Mouse (Mus musculus) ES-Bruce4 (cell line): Measurements from ENCODE around the gene Dram1. TPM values are rescaled to one million over a fixed set of nuclear protein-coding genes. Genes with fewer than 3 reads are reported as not detected.

Source experiments
- H3K27ac ChIP-seq: 2 replicates; pipeline ENCODE4 v1.5.1; 2012; ENCODE audit warnings: low read length, inconsistent platforms; ENCODE audit not compliant: insufficient read depth
- H3K27me3 ChIP-seq: 2 replicates; pipeline ENCODE4 v1.6.1; 2012; ENCODE audit warnings: mild to moderate bottlenecking, low read length, inconsistent platforms; ENCODE audit not compliant: control insufficient read depth, poor library complexity, insufficient read depth, severe bottlenecking
- H3K36me3 ChIP-seq: 2 replicates; pipeline ENCODE4 v1.6.1; 2012; ENCODE audit warnings: inconsistent platforms, mild to moderate bottlenecking, low read length, moderate library complexity; ENCODE audit not compliant: control insufficient read depth, poor library complexity, insufficient read depth, severe bottlenecking
- H3K4me1 ChIP-seq: one replicate; pipeline ENCODE4 v1.8.1; 2011; ENCODE audit warnings: low read length; ENCODE audit not compliant: control insufficient read depth, insufficient read depth
- H3K4me3 ChIP-seq: 2 replicates; pipeline ENCODE4 v1.5.1; 2011; ENCODE audit warnings: low read depth, mild to moderate bottlenecking, low read length
- H3K9ac ChIP-seq: 2 replicates; pipeline ENCODE4 v1.6.1; 2012; ENCODE audit warnings: low read depth, mild to moderate bottlenecking, inconsistent platforms; ENCODE audit not compliant: poor library complexity, severe bottlenecking
- H3K9me3 ChIP-seq: replicated peaks from 2 replicates; pipeline ENCODE4 v1.6.1; 2012; ENCODE audit warnings: mild to moderate bottlenecking, low read length, inconsistent platforms; ENCODE audit not compliant: control insufficient read depth, poor library complexity, insufficient read depth, severe bottlenecking
- CTCF ChIP-seq: IDR thresholded peaks from one replicate; pipeline ENCODE4 v1.8.1; 2011; ENCODE audit warnings: low read depth, low read length
- EP300 ChIP-seq: IDR thresholded peaks from 2 replicates; pipeline ENCODE4 v1.6.1; 2011; ENCODE audit warnings: low read depth, low read length; ENCODE audit not compliant: insufficient read depth
- POLR2A ChIP-seq: IDR thresholded peaks from one replicate; pipeline ENCODE4 v1.8.1; 2011; ENCODE audit warnings: low read length; ENCODE audit not compliant: insufficient read depth
- polyA plus RNA-seq: library from polyadenylated mRNA; stranded (reverse); fragments of >200 nt; gene quantifications from 2 replicates; pipeline ENCODE4 v1.2.4, GENCODE M21; 2011; ENCODE audit warnings: low read depth; ENCODE audit not compliant: missing spikeins, insufficient read depth, insufficient read length

Dram1 gene
- polyA plus RNA-seq, 1 experiment, result 0.57 TPM

DNA sequence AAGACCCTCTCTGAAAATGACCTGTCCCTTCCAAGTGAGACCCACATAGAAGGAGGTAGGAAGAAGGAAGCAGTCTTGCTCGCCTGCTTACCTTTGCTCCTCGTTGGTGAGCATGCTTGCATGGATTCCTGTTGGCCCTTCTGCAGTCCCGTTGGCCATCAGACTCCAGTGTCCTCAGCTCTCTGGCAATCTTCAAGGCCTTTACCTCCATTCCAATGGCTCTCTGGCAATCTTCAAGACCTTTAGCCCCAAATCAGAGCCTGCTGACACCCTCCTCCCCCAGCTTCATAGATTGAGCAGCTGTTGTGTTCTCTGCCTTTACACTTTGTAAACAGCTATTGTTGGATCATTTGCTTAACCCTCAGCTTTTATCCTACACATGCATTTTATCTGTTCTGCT is 14.7 kb downstream of the Dram1 start:
- H3K9me3 ChIP-seq, result no peaks in the 10 kb centered on the region
- no peak for TF ChIP-seq CTCF
- TF ChIP-seq EP300, result no peak
- TF ChIP-seq POLR2A, result no peak
- no peak overlapping the region for H3K4me3 ChIP-seq
- no peaks in the 10 kb centered on the region for H3K4me1 ChIP-seq
- no peak overlapping the region for H3K27ac ChIP-seq
- H3K36me3 ChIP-seq, result no peaks in the 10 kb centered on the region
- no peak overlapping the region for H3K9ac ChIP-seq
- H3K27me3 ChIP-seq, result no peaks in the 10 kb centered on the region; the same call in 1 of the 2 replicates

DNA sequence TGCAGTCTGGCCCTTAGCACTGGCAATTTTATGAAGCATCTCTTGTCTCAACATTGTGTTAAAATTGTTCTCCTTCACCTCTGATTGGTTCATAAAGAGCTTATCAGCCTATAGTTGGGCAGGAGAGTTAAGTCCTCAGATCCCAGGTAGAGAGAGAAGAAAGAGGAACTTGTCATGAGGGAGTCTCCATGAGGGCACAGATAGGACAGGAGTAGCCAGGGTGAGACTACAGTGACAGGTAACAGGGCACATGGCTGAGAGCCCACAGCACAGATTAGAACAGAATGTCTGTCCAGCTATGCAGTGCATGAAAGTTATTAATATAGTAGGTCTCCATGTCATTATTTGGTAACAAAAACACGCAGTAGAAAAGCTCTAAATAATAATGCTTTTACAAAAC is 16.7 kb downstream of the Dram1 start:
- Histone ChIP-seq H3K36me3 (no peaks in the 10 kb centered on the region), H3K9ac (no peak overlapping the region), H3K27me3 (peaks cover 2% of the 10 kb centered on the region; the same call in 1 of the 2 replicates), H3K27ac (no peak overlapping the region), H3K9me3 (no peaks in the 10 kb centered on the region), H3K4me3 (no peak overlapping the region), H3K4me1 (no peaks in the 10 kb centered on the region)
- TF ChIP-seq CTCF (no peak), EP300 (no peak), POLR2A (no peak)

GRCm38 (mm10) chr10:88356983-88357559 is 21.8 kb downstream of the Dram1 start:
- Histone ChIP-seq H3K27me3 (0 out of 2 replicates have a peak, but pooled peaks cover 2% of the 10 kb centered on the region), H3K9ac (peak overlapping the region; percentile 6; the same call in 1 of the 2 replicates), H3K4me3 (peak overlapping the region; percentile 53), H3K4me1 (no peaks in the 10 kb centered on the region), H3K9me3 (no peaks in the 10 kb centered on the region), H3K36me3 (no peaks in the 10 kb centered on the region), H3K27ac (no peak overlapping the region)
- TF ChIP-seq CTCF (no peak), POLR2A (no peak), EP300 (no peak)

DNA sequence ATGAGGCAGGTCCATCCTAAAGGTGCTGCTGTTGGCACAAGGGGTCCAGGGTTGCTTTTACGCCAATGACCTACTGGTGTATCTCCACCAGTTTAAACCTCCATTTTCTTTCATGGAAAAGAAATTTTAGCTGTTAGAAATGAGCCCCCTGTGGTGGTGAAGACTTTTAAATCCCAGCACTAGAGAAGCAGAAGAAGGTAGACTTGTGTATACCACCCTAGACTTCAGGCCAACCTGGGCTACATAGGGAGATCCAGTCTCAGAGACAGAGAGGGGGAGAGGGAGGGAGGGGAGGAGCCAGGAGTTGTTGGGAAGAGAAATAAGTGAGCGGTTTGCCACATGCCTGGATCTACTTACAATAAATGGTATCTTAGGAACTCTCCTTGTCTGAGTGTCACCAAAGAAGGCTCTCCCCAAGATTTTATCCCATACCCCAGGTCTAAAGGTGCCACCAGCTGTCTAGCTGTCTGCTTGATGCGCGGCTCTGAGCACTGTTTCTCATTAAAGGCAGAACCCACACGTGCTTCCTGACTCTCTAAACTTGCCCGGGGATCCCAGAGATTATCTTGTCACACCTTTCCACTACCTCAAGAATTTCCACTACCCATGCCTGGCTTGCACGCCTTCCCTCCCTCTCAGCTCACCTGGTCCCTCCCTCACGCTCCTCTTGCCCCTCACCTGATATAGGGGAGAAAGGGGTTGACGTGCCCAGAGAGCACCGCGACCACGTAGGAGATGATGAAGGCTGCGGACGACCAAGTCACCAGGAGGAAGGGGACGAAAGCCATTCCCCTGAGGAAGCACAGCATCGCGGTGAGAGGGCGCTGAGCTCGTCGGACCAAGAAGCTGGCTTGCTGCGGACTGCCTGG is 22.5 kb downstream of the Dram1 start:
- peak overlapping the region; percentile 6; the same call in 1 of the 2 replicates for H3K9ac ChIP-seq
- no peaks in the 10 kb centered on the region for H3K36me3 ChIP-seq
- no peak for TF ChIP-seq EP300
- TF ChIP-seq POLR2A, result no peak
- TF ChIP-seq CTCF, result no peak
- H3K27me3 ChIP-seq, result 0 out of 2 replicates have a peak, but pooled peaks cover 2% of the 10 kb centered on the region
- no peaks in the 10 kb centered on the region for H3K4me1 ChIP-seq
- peak overlapping the region; percentile 53 for H3K4me3 ChIP-seq
- H3K9me3 ChIP-seq, result no peaks in the 10 kb centered on the region
- no peak overlapping the region for H3K27ac ChIP-seq

DNA sequence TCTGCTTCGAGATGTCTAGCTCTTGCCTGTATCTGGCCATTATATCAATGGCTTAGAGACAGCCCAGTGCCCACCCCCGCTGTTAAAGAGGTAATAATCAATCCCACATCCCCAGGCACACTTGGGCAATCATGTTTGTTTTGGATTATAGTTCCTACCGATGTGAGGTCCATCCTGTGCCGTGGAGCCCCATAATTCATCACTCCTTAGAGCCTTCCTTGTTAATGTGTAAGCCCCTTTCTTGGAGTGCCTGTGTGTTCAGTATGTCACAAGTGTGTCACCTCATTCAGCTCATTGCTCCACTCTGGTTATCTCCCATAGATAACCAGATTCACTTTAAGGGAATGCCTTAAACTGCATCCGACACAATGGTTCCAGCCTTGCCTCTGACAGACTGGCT is 24.3 kb downstream of the Dram1 start:
- no peaks in the 10 kb centered on the region for H3K36me3 ChIP-seq
- 0 out of 2 replicates have a peak, but pooled peaks cover 2% of the 10 kb centered on the region for H3K27me3 ChIP-seq
- no peak for TF ChIP-seq CTCF
- TF ChIP-seq EP300, result no peak
- no peak for TF ChIP-seq POLR2A
- H3K9me3 ChIP-seq, result no peaks in the 10 kb centered on the region
- no peaks in the 10 kb centered on the region for H3K4me1 ChIP-seq
- no peak overlapping the region for H3K27ac ChIP-seq
- no peak overlapping the region for H3K4me3 ChIP-seq
- H3K9ac ChIP-seq, result no peak overlapping the region

DNA sequence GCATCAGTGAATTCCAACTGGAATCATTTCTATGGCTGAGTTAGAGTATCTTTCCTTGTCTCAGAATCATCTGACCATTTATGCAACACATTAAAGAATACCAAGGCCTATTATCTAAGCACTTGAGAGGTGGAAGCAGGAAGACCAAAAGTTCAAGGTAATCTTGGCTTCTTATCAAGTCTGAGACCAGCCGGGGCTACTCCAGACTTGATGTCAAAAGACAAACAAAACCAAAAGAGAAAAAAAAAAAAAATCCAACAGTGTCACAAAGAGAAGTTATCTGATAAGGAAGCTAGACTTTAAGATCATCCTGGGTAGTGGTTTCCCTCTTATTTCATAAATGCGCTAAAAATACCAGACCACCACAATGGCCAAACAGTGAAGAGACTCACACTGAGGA is 26.3 kb downstream of the Dram1 start:
- TF ChIP-seq CTCF (no peak), POLR2A (no peak), EP300 (no peak)
- H3K36me3 ChIP-seq, result no peaks in the 10 kb centered on the region
- H3K4me1 ChIP-seq, result no peaks in the 10 kb centered on the region
- no peak overlapping the region for H3K27ac ChIP-seq
- no peak overlapping the region for H3K4me3 ChIP-seq
- no peaks in the 10 kb centered on the region for H3K27me3 ChIP-seq
- H3K9ac ChIP-seq, result no peak overlapping the region
- H3K9me3 ChIP-seq, result no peaks in the 10 kb centered on the region
